Mouse (Mus musculus): ENCODE results near the gene Prpf8.
"Not testable (repeated sequence)": the region's sequence is repeated elsewhere in the genome, so short reads cannot be mapped to it uniquely, and the experiment has no call there.

- not testable (repeated sequence) for TF ChIP-seq POLR2A (IDR thresholded peaks at IDR 0.05; ENCODE audit: low read depth, low read length); NRF1 (IDR thresholded peaks at IDR 0.05; ENCODE audit: low read depth, low read length); ETS1 (conservative IDR thresholded peaks at IDR 0.05; ENCODE audit: low read depth, low read length); CTCF (conservative IDR thresholded peaks at IDR 0.05 in 1 of 2, IDR thresholded peaks at IDR 0.05 in 1 of 2; ENCODE audit: low read depth in 2 of 2, low read length in 2 of 2); TCF12 (IDR thresholded peaks at IDR 0.05; ENCODE audit: low read depth, low read length)
Observed at GRCm38 (mm10) chr11:75455971-75456370, 30.6 kb upstream of the Prpf8 start.

All from CH12.LX (cell line).